Mouse (Mus musculus) fibroblast of lung, adult 2 months (primary cell): Measurements from ENCODE around the gene 4931428F04Rik.
A peak's percentile ranks its signal among the peaks of the same experiment; 100 is the strongest.

Source experiments
- DNase-seq: peaks from one replicate; pipeline ENCODE4 v3.0.0-alpha.2; 2011; ENCODE audit warnings: low read depth

The 4931428F04Rik gene

DNA sequence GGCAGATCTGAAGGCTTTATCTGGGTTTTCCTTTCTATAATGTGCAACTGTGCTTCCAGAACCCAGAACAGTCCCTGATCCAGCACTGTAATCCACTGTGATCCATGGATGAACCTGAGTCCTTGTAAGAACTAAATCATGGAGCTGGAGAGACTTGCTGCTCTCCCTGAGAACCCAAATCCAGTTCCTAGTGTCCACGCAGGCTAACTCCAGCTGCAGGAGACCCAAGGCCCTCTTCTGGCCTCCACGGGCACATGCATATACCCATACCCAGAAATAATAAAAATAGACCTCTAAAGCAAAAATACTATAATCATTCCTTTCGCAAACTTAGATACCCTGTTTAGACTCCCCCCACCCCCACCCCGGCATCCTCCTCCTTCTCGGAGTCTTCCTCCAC lies 1.4 kb downstream of the 4931428F04Rik start:
- DNase-seq = no peak

DNA sequence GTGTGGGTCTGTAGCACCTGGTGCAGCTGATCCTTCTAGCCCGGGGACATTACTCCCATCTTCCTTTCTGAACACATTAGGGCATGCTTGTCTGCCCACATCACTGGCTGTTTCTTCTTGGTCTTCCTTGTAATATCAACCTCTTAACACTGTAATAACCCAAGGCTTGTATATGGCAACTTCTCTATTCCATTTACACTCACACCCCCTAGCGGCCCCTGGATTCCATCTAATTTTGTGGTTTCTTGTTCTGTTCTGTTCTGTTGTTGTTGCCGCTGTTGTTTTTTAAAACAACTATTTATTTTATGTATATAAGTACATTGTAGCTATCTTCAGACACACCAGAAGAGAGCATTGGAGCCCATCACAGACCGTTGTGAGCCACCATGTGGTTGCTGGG lies 2.8 kb downstream of the 4931428F04Rik start:
- no peak for DNase-seq

DNA sequence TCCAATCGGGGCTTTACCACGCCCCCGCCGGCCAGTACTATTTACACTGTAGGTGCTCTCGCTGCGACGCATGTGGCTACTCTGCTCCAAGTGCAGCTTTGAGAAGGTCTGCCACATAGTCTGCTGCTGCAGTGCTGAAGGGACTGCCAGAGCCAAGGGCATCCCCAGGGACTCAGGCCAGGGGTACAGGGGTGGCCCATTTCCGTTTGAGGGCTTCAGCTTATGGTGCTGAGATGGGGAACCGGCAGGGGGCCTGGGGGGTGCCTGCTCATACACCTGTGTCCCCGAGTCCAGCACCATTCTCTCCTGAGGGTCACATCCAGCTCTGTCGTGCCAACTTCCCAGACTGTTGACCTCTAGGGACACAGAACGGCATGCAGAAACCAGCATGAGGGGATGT lies 4.2 kb downstream of the 4931428F04Rik start:
- DNase-seq = no peak

DNA sequence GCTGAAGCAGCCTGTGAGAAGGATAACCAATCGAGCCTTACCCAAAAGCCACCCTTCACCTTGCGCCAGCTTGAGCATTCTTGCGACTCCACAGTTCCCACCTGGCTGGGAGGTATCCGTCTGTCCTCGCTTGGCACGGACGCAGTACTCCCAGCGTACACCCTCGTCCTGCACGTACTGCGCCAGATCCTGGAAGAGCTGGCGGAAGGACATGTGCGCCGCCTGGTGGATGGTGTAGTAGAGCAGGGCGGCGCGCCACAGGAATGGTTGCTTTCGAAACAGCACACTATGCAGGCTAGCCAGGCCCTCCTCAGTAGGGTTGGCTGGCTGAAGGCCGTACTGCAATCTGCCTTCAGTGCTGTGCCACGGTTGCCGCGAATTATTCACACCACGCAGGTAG lies 6.6 kb downstream of the 4931428F04Rik start:
- DNase-seq = no peak

DNA sequence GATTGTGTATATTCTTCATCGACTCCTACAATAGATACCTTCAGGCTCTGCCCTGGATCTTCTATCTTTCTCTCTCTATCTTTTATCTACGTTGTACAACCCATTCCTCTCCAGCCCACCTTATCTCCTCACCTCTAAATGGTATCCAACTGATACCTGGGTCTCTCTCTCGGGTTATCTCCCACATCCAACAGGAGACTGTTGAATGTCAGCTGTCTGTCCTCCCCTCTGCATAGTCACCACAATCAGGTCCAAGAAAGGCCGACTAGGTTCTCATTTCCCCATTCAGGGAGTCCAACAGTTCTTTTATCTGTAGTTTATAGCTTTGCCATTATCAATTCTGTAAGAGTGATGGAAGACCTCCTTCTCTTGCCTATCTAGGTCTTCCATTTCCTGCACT lies 7.4 kb downstream of the 4931428F04Rik start:
- DNase-seq = no peak

DNA sequence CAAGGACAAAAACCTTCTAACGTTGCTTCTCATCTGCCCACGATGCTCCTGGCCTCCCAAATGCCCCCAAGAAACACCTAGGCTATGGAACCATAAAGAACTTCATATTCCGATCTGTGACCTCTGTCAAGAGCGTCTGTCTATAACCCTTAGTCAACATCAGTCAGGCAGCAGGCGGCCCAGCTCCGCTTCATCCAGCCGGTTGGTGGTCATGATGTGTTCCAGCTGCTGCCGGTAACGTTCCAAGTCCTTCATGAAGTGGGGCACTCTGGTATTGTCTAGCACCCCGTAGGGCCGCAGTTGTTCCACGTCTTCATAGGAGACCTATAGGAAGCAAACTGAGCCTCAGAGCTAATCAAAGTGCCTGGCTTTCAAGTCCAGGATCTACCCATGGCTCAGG lies 7.8 kb downstream of the 4931428F04Rik start:
- no peak for DNase-seq

DNA sequence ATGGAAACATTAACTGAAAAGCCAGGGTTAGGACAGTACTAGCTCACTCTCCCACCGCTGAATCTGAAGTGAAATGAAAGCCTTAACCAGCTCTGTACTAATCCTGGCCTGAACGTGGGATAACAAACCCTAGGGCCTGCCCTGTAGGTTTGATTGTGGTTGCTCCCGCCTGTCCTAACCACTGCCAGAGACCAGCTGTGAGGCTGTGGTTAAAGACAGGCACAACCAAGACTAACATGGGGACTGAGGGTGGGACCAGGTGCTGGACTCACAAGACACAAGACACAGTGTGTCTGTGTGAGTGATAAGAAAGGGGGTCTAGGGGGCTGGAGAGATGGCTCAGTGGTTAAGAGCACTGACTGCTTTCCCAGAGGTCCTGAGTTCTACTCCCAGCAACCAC lies 9.1 kb downstream of the 4931428F04Rik start:
- DNase-seq = no peak

DNA sequence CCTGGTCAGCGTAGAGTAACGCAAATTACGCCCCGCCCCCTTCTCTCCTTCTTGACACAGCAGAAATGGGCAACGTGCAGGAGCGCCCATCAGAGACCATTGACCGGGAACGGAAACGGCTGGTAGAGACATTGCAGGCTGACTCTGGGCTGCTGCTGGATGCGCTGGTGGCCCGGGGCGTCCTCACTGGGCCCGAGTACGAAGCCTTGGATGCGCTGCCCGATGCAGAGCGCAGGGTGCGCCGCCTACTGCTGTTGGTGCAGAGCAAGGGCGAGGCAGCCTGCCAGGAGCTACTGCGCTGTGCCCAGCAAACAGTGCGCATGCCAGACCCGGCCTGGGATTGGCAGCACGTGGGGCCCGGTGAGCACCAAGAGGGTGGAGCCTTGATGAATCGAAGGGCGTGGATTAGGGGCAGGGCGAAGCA lies 10.7 kb downstream of the 4931428F04Rik start:
- peak; percentile 74 for DNase-seq

DNA sequence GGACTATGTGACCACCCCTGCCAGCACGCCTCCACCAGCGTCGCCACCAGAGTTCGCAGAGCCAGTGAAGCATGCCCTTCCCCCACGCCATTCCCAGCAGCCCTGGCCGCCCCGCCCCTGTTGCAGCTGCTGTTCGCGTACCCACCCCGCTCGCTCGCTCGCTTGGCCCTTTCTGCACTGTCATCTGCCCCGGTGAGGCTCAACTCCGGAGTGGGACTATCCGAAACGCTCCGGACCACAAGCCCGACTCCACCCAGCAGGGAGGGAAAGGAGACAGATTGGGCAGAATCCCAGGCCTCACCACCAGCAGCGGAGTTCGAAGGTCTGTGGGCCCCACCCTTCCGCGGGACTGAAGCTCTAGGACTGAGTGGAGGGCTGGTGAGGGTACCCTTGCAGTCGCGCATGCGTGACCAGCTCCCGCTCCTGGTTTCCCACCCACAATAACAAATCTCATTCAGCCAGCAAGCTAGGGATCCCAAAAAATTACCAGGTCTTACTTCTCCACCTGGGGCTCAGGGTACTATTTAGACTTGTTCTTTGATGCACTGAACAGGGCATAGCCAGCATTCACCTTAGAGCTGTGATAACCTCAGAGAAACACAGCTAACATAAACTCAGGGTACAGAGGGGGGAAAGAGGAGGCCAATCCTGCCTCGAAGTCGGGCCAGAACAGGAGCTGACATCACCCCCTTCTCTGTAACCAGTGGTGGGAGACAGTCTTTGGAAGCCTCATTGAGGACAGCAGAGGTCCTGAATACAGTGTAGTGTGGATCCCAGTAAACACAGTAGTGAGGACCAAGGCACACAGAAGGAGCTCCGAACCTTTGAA lies 13.2 kb downstream of the 4931428F04Rik start:
- DNase-seq = no peak

DNA sequence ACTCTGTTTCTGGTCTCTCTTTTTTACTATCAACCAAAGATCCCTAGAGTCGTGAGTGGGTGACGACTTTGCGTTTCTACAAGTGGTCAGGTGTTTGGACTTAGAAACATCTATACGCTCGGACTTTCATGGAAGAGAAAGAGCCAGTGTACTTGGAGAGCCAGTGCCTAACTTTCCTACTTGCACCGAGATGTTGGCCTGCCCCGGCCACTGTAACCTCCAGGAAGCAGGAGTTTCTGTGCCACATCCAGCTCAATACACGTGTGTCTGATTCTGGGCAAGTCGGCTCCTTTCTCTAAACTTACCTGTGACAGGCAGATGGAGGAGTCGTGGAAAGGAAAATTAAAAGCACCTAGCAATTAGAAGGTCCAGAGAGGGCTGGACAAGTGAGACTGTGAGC lies 13.8 kb downstream of the 4931428F04Rik start, which contains the start of gene Nol3:
Gene Nol3, plus strand, starts transcription at position 301 of the 400 bp plus-strand sequence.
- no peak for DNase-seq

DNA sequence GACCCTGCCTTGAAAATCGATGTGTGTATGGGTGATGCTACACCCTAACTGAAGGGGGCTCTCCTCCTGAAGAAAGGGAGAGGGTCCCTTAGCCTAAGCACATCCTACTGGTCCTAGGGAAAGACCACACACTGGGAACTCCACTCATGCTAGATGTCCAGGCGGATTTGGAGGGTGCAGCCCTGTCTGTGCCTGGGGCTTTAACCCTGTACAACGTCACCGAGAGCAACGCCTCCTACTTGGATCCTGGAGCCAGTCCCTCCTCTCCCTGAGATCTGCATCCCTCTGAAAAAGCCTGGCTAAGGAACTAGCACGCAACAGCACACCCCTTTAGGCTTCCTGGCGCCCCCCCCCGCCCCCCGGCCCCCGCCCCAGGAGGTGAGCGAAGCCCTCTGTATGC lies 14.3 kb downstream of the 4931428F04Rik start:
- DNase-seq = no peak

DNA sequence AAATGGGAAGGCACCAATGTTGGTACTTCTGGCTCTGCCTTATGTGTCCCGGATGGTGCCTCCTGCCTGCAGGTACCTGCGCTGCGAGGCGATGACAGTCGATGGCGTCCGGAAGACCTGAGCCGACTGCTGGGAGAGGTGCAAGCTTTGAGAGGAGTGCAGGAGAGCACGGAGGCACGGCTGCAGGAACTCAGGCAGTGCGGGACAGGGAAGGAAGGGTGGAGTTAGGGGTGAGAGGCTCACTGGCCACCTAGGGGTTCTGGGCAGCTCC lies 18.8 kb downstream of the 4931428F04Rik start:
- no peak for DNase-seq

DNA sequence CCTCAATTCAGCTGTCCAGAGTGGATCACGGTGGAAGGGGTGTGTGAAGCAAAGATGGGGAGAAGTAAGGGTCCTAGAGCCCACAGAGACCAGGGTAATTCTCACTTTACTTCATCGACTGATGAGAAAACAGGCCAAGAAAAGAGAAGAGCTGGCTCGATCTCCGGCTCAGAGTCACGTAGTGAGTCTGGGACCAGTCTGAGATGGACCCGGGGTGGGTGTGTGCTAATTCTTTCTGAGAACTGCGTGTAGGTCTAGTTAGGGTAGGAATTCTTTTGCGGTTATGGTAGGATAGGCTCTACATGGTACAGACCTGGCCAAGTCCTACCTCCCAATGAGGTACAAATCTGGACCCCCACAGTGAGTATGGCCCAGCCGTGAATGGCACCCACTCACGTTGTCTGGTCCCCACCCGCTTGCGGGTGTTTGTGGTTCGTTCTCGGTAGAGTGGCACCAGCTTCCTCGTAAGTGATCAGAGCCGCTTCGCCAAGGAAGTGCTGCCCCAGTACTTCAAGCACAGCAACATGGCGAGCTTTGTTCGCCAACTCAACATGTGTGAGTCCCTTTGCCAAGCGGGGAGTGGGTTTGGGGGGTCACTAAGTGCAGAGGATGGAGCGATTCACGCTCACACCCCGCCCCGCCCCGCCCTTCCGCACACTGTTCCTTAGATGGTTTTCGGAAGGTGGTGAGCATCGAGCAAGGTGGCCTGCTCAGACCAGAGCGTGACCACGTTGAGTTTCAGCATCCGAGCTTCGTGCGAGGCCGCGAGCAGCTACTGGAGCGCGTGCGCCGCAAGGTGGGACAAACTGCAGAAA lies 19.4 kb downstream of the 4931428F04Rik start:
- DNase-seq = no peak

DNA sequence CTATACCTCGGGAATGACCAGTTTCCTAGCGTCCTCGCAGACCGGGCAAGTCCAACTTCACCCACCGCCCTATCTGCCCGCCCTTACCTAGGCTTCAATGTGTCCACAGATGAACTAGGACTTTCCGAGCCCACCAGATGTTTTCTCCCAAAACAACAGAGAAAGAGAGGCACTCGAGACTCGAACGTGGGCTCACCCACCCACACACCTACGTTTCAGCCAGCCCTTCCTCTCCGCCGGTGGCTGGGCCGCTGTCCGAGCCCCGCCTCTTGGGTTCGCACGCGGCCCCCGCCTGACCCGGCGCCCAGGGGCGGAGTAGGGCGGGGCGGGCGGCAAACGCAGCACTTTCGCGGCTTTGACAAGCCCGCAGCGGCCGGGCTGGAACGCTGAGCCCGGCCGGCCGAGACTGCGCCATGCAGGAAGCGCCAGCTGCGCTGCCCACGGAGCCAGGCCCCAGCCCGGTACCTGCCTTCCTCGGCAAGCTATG lies 20.2 kb downstream of the 4931428F04Rik start, which contains the start of gene Hsf4:
Gene Hsf4, plus strand, starts transcription at position 341 of the 487 bp plus-strand sequence.
- DNase-seq = peak; percentile 36

DNA sequence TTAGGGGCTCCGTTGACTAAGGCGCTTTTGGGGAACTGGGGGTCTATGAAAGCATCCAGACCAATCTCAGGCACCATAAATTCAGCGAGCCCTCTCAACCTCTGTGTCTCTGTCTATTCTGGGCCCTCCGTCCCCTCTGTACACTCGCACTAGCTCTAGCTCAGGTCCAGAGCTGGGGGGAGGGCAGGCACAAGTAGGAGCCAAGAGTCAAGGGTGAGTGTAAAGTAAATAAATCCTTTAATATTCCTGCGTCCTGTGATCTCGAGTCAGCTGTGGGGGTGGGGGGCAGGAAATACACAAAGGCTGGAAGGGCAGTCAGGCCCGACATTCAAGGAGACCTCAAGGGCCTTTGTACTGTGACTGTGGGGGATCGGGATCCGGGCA lies 20.6 kb downstream of the 4931428F04Rik start:
- no peak for DNase-seq

DNA sequence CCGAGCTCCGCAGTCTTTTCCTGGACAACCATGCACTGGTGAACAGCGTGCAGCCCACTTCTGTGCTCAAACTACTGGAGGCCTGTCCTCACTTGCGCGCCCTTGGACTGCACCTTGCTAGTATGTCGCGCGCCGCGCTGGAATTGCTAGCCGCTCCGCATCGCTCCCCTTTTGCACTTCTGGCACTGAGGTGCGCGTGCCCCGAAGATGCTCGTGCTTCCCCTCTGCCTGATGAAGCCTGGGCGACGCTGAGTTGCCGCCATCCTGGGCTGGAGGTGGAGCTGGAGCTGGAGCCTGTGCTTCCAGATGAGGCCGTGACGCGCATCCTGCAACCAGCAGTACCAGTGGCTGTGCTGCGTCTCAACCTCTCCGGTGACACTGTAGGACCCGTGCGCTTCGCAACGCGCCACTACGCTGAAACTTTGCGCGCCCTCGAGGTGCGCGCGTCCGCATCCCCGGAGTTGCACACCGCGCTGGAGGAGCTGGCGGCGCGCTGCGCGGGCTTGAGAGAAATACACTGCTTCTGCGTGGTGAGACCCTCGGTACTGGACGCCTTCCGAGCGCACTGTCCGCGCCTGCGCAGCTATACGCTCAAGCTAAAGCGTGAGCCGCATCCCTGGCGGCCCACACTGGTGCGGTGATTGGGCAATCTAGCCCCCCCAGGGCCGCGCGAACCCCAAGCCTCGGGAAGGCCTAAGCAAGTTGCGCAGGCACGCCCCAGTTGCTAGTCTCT lies 21.2 kb downstream of the 4931428F04Rik start:
- DNase-seq = no peak

DNA sequence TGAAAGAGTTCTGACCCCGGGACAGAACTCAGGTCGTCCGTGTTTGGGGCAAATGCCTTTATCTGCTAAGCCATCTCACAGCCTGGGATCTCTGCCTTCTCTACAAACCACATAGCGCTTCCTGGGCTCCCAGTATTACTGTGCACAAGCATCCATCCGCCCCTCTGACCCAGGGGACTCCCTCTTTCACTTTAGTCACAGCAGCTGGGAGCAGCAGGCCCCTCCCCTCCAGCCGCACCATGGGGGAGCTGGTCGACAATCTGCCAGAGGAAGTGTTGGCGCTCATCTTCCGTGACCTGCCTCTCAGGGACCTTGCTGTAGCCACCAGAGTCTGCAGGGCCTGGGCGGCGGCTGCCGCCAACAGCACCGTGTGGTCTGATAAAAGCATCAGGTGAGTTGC lies 22.9 kb downstream of the 4931428F04Rik start:
- DNase-seq = no peak

DNA sequence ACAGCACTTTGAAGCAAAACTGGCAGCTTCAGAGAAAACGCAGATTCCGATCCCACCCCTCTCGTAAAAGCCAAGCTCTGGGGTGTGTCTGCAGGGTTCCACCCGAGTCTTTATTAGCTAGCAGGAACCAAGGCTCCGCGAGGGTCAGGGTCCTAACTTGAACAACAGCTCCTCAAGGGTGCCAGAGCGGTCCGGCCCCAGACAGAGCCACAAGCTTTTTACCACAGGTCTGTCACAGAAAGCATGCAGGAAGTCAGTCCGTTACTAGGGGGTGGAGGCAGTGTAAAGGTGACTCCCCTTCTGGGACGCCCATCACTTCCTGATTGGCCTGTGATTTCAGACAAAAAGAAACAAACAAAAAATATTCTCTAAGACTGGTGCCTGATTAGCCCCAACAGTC lies 24.5 kb downstream of the 4931428F04Rik start:
- no peak for DNase-seq

DNA sequence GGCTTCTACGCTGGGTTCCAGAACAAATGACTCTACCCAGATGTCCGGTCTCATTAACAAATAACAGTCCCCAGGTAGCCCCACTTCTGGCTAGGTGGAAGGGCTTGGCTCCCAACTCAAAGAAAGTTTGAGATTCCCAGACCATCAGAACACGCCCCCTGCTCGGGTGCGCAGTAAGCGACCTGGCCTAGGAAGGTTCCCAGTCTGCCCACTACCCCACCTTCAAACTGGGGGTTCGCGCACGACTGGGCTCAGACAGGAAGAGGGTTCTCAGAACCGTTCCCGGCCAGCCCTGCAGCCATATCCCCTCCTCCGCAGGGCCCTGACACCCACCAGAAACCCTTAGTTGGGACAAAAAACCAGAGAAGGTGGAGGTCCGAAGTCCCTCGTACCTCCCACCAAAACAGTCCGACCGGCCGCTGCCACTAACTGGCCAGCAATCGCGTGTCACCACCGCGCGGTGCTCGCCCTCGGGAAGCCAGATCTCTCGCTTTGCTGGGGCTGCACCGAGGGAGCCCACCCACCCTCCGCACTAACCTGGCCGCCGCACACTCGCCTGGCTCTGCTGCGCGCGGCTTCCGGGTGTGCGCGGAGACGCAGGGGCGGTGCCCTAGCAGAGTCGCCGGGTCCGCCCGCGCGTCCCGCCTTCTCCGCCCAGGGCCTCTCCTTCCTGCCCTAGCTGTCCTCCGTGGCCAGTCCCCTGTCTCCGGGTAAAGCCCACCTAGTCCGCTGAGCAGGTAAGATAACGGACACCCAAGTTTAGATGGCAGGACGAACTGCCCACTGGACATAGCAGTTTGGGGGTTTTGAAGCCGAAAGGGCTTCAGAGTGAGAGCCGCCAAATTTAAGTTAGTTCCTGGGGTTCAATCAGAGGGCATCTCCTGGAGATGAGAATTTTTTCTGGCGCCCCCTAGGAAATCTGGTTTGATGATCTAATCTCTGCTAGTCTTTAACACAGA lies 25.4 kb downstream of the 4931428F04Rik start, which contains the start of the genes Tradd and Fbxl8:
Gene Tradd, minus strand, starts transcription at position 586 of the 959 bp plus-strand sequence.
Gene Fbxl8, plus strand, starts transcription at position 625 of the 959 bp plus-strand sequence.
- peak; percentile 28 for DNase-seq

DNA sequence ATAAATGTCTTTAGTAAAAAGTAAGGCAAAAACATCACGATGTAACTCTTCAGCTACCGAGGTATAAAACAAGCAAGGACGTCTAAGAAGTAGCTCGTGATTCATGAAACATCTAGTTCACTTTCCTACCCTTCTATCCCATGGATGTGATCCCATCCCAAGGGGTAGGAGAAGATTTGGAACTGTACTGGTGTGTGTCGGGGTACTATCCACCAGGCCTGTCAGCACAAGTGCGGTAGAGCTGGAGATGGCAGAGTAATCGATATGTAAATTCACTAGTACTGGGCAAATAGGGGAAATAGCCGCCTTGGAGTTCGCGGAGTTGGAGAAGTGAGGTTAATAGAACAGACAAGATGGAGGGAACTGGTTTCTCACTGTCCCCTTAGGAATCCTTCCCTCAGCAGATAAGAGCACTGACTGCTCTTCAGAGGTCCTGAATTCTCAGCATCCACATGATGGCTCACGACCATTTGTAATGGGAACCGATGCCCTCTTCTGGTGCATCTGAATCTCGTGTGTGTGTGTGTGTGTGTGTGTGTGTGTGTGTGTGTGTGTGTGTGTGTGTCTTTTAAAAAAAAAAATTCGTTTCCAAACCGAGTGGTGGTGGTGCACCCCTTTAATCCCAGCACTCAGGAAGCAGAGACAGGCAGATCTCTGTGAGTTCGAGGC lies 26.3 kb downstream of the 4931428F04Rik start:
- DNase-seq = no peak
